8 mouse cellular contexts compared by ENCODE assay signal in genomic region chr7:30322865-30323264, GRCm38 (mm10). TPM values are rescaled to one million over a fixed set of nuclear protein-coding genes. Genes with fewer than 3 reads are reported as not detected.
DNase-seq lines count a peak whose midpoint lies in the region; ATAC-seq lines count a peak whose summit lies in the region.

No protein-coding gene starts in this region.

- H3K9me3 ChIP-seq in lung, embryonic 16.5 days (ENCODE audit: control insufficient read depth, low read length), result peaks cover 4% of the 10 kb centered on the region; the same call in 1 of the 2 replicates

- H3K36me3 ChIP-seq in lung, embryonic 16.5 days (ENCODE audit: control insufficient read depth, insufficient read depth, low read length), result no peaks in the 10 kb centered on the region

- no peak for ATAC-seq in lung, embryonic 16.5 days (ENCODE audit: low read depth)
- peak; percentile 64 for ATAC-seq in inflammation-experienced regulatory T-cells, adult 6 months

- H3K9ac ChIP-seq in lung, embryonic 16.5 days (ENCODE audit: low read length), result peak overlapping the region; percentile 53

- WGBS in lung, embryonic 16.5 days, result 18% methylated on average over 6 of the region's 6 CpGs

- H3K27me3 ChIP-seq in lung, embryonic 16.5 days (ENCODE audit: control insufficient read depth, insufficient read depth, low read depth, low read length), result no peaks in the 10 kb centered on the region

- peaks cover 15% of the 10 kb centered on the region for H3K4me1 ChIP-seq in lung, embryonic 16.5 days (replicated peaks; ENCODE audit: control insufficient read depth, insufficient read depth, low read length)
- H3K4me1 ChIP-seq in brown adipose tissue, adult 24 weeks (ENCODE audit: control insufficient read depth, insufficient read depth, insufficient read length, low read length), result no peaks in the 10 kb centered on the region

- H3K4me2 ChIP-seq in lung, embryonic 16.5 days (ENCODE audit: low read depth, low read length), result peak overlapping the region; percentile 53

- DNase-seq in lung, postnatal 4 days, result no peak
- peak; percentile 52 for DNase-seq in natural killer cell, adult 2 months (ENCODE audit: low spot score in 2 of 2)
- no peak for DNase-seq in cerebellum, adult 11-12 months
- DNase-seq in lung, postnatal 10 days, result no peak
- no peak for DNase-seq in yolk sac, embryonic 10.5 days (ENCODE audit: low spot score)

- H3K27ac ChIP-seq in lung, embryonic 16.5 days (ENCODE audit: low read length), result peak overlapping the region; percentile 77
- peak overlapping the region; percentile 82 for H3K27ac ChIP-seq in brown adipose tissue, adult 24 weeks (replicated peaks; ENCODE audit: low read depth, low read length)

- peak overlapping the region; percentile 85 for H3K4me3 ChIP-seq in lung, embryonic 16.5 days (ENCODE audit: low read length)
- peak overlapping the region; percentile 63 for H3K4me3 ChIP-seq in brown adipose tissue, adult 24 weeks (ENCODE audit: insufficient read depth, low read depth, low read length)

RNA-seq across cellular contexts. Expression of gene Sdhaf1, which starts 0.8 kb away (rescaled TPM):
- 14.5 and 15.8 TPM in 2 replicates for polyA plus RNA-seq in lung, embryonic 16.5 days (2015; fragmentation: Nextera tagmentation; extraction: Ambion mirVana)
- polyA plus RNA-seq in brown adipose tissue, adult 24 weeks (2012; ENCODE audit: insufficient read depth, insufficient read length, missing spikeins), result 18.1 and 22.7 TPM in 2 replicates
- 1 to 10 TPM; 2.0 to 6.1 (median 3.9) TPM for polyA plus RNA-seq in inflammation-experienced regulatory T-cells, adult 6 months (2017; shearing (Covaris generic))

RNA-seq across cellular contexts. Expression of gene E130208F15Rik, which starts 1.3 kb away (rescaled TPM):
- polyA plus RNA-seq in lung, embryonic 16.5 days (2015; fragmentation: Nextera tagmentation; extraction: Ambion mirVana), result 0.38 TPM in 1 of 2 replicates, not detected in the other
- polyA plus RNA-seq in brown adipose tissue, adult 24 weeks (2012; ENCODE audit: insufficient read depth, insufficient read length, missing spikeins), result 1.6 and 2.0 TPM in 2 replicates
- polyA plus RNA-seq in inflammation-experienced regulatory T-cells, adult 6 months (2017; shearing (Covaris generic)), result not detected

RNA-seq across cellular contexts. Expression of gene Syne4, which starts 8.3 kb away (rescaled TPM):
- polyA plus RNA-seq in lung, embryonic 16.5 days (2015; fragmentation: Nextera tagmentation; extraction: Ambion mirVana), result 32.5 and 33.6 TPM in 2 replicates
- polyA plus RNA-seq in brown adipose tissue, adult 24 weeks (2012; ENCODE audit: insufficient read depth, insufficient read length, missing spikeins), result not detected in 2 replicates
- 10 to 100 TPM in 1 of 3 experiments, 1 to 10 TPM in 2; 4.3 to 14.7 (median 6.4) TPM for polyA plus RNA-seq in inflammation-experienced regulatory T-cells, adult 6 months (2017; shearing (Covaris generic))

RNA-seq across cellular contexts. Expression of gene Alkbh6, which starts 14.3 kb away (rescaled TPM):
- 82.1 and 84.4 TPM in 2 replicates for polyA plus RNA-seq in lung, embryonic 16.5 days (2015; fragmentation: Nextera tagmentation; extraction: Ambion mirVana)
- polyA plus RNA-seq in brown adipose tissue, adult 24 weeks (2012; ENCODE audit: insufficient read depth, insufficient read length, missing spikeins), result 34.7 and 38.6 TPM in 2 replicates
- polyA plus RNA-seq in inflammation-experienced regulatory T-cells, adult 6 months (2017; shearing (Covaris generic)), result 100 to 1,000 TPM in 2 of 3 experiments, 10 to 100 TPM in 1; 69.8 to 178 (median 155) TPM

RNA-seq across cellular contexts. Expression of gene Clip3, which starts 31.3 kb away (rescaled TPM):
- polyA plus RNA-seq in lung, embryonic 16.5 days (2015; fragmentation: Nextera tagmentation; extraction: Ambion mirVana), result 15.9 and 20.7 TPM in 2 replicates
- polyA plus RNA-seq in brown adipose tissue, adult 24 weeks (2012; ENCODE audit: insufficient read depth, insufficient read length, missing spikeins), result 4.5 and 7.3 TPM in 2 replicates
- 1 to 10 TPM; 3.6 to 7.0 (median 5.8) TPM for polyA plus RNA-seq in inflammation-experienced regulatory T-cells, adult 6 months (2017; shearing (Covaris generic))

Comparison
In these comparisons a context has a peak if more than half of its experiments do, and no peak if none do; other contexts are left out.
1. DNase-seq: peak in natural killer cell, adult 2 months (2 of 2); none in lung, postnatal 4 days (0 of 2), cerebellum, adult 11-12 months (single experiment), lung, postnatal 10 days (single experiment) and yolk sac, embryonic 10.5 days (single experiment).